Mouse (Mus musculus) forebrain, embryonic 11.5 days (tissue): ENCODE measurements around the gene Slc35d1. TPM values are rescaled to one million over a fixed set of nuclear protein-coding genes. Genes with fewer than 3 reads are reported as not detected.

Experiments
- ATAC-seq: fragments of 200-750 bp; cut with Nextera tagmentation; replicated peaks from 2 replicates; pipeline ENCODE4 v1.8.0; 2017; ENCODE audit warnings: moderate TSS enrichment; ENCODE audit not compliant: low FRiP score
- DNase-seq: peaks from one replicate; pipeline ENCODE4 v3.0.0-alpha.2; 2017; ENCODE audit warnings: low spot score
- H3K27ac ChIP-seq: fragments of 300-500 bp; sonication (generic); 2 replicates; pipeline ENCODE4 v1.5.1; 2014; ENCODE audit warnings: low read depth, low read length
- H3K27me3 ChIP-seq: fragments of 300-500 bp; sonication (generic); 2 replicates; pipeline ENCODE4 v1.6.1; 2014; ENCODE audit warnings: mild to moderate bottlenecking, low read length, mixed read lengths; ENCODE audit not compliant: control insufficient read depth, insufficient read depth
- H3K36me3 ChIP-seq: fragments of 300-500 bp; sonication (generic); 2 replicates; pipeline ENCODE4 v1.6.1; 2014; ENCODE audit warnings: mild to moderate bottlenecking, low read length, moderate library complexity, mixed read lengths; ENCODE audit not compliant: control insufficient read depth, insufficient read depth
- H3K4me1 ChIP-seq: fragments of 300-500 bp; sonication (generic); replicated peaks from 2 replicates; pipeline ENCODE4 v1.6.1; 2014; ENCODE audit warnings: low read length, mixed read lengths; ENCODE audit not compliant: control insufficient read depth, insufficient read depth
- H3K4me2 ChIP-seq: fragments of 300-500 bp; sonication (generic); 2 replicates; pipeline ENCODE4 v1.6.1; 2014; ENCODE audit warnings: low read depth, mild to moderate bottlenecking, low read length, moderate library complexity, mixed read lengths; ENCODE audit not compliant: severe bottlenecking
- H3K4me3 ChIP-seq: fragments of 300-500 bp; sonication (generic); 2 replicates; pipeline ENCODE4 v1.5.1; 2014; ENCODE audit warnings: low read depth, low read length
- H3K9ac ChIP-seq: fragments of 300-500 bp; sonication (generic); 2 replicates; pipeline ENCODE4 v1.6.1; 2014; ENCODE audit warnings: low read length
- H3K9me3 ChIP-seq: fragments of 300-500 bp; sonication (generic); 2 replicates; pipeline ENCODE4 v1.6.1; 2016; ENCODE audit warnings: low read length, mixed read lengths; ENCODE audit not compliant: control insufficient read depth
- WGBS: fragments of 180-500 bp; shearing (Covaris S2); extraction: QIAGEN DNeasy Blood & Tissue Kit; methylation state at CpG from one replicate; pipeline ENCODE4 v1.1.7; 2014; 5-methylcytosine and 5-hydroxymethylcytosine counted together
- polyA plus RNA-seq: library from polyadenylated mRNA; unstranded; fragments of >200 nt; fragmentation: Nextera tagmentation; extraction: Ambion mirVana; gene quantifications from 2 replicates; pipeline ENCODE4 v1.2.1, GENCODE M21; 2014

The Slc35d1 gene
- polyA plus RNA-seq, 1 experiment from 2014 or later = 11.8 TPM

DNA sequence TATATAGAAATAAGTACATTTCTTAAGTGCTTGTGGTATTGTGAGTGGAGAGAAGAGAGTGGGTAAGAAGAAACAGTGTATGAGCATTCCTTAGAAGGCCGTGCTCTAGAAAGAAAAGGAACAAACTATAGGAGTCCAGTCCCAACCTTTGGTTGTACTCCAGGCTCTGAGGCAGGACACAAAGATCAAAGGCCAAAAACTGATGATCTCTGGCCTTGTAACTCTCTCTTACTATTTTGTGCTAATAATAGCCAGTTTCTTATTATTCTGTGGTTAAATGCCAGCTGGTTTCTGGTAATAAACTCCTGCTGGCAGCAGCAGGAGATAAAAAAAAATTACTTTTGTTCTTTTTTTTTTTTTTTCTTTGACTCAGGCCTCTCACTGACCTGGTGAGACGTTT, 17.2 kb upstream of the Slc35d1 start:
- no peaks in the 10 kb centered on the region for H3K9me3 ChIP-seq
- DNase-seq (no peak), ATAC-seq (no peak)
- no peak overlapping the region for H3K27ac ChIP-seq
- H3K4me3 ChIP-seq = no peak overlapping the region
- H3K4me2 ChIP-seq = no peak overlapping the region
- H3K9ac ChIP-seq = no peak overlapping the region
- H3K36me3 ChIP-seq = no peaks in the 10 kb centered on the region
- no peaks in the 10 kb centered on the region for H3K4me1 ChIP-seq
- WGBS = 32% methylated on average over 2 of the region's 2 CpGs
- no peaks in the 10 kb centered on the region for H3K27me3 ChIP-seq

DNA sequence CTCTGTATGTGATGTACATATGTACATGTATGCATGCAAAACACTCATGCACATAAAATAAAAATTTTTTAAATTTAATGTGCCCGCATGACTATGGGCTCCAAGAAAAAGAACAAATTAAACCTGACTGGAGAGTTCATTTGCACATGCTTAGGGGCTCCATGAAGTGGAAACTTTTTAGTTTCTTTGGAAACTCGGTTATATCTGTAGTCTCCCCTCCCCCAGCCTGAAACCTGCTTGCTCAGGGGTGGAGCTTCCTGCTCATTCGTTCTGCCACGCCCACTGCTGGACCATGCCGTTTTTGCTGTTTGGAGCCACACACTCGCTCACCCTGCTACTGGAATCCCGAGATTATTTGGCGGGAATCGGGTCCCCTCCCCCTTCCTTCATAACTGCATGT, 7.9 kb upstream of the Slc35d1 start:
- Histone ChIP-seq H3K36me3 (no peaks in the 10 kb centered on the region), H3K27me3 (no peaks in the 10 kb centered on the region), H3K4me3 (no peak overlapping the region), H3K9me3 (no peaks in the 10 kb centered on the region), H3K4me2 (no peak overlapping the region), H3K27ac (no peak overlapping the region), H3K4me1 (0 out of 2 replicates have a peak, but pooled peaks cover 2% of the 10 kb centered on the region), H3K9ac (no peak overlapping the region)
- ATAC-seq = no peak
- DNase-seq = no peak
- WGBS = 50% methylated on average over 9 of the region's 9 CpGs

DNA sequence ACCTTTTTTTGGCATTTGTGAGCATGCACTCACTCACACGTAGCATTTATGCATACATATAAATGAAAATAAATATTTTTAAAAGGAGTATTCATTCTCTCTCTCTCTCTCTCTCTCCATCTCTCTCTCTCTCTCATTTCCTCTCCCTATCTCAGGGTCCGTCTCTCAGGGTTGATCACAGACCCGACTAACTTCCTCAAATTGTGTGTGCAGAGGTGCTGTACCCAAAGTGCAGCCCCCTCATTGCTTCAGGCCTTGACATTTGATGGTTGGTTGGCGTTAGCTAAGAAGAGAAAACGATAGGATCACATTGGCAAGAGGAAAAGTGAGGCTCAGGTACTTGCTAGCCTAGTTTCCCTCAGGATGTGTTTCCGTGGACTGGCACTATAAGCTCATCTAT, 6.8 kb upstream of the Slc35d1 start:
- Histone ChIP-seq H3K36me3 (no peaks in the 10 kb centered on the region), H3K27me3 (no peaks in the 10 kb centered on the region), H3K4me2 (no peak overlapping the region), H3K9ac (no peak overlapping the region), H3K4me3 (no peak overlapping the region), H3K9me3 (no peaks in the 10 kb centered on the region), H3K4me1 (0 out of 2 replicates have a peak, but pooled peaks cover 2% of the 10 kb centered on the region), H3K27ac (no peak overlapping the region)
- 86% methylated on average over 6 of the region's 6 CpGs for WGBS
- no peak for DNase-seq
- no peak for ATAC-seq

DNA sequence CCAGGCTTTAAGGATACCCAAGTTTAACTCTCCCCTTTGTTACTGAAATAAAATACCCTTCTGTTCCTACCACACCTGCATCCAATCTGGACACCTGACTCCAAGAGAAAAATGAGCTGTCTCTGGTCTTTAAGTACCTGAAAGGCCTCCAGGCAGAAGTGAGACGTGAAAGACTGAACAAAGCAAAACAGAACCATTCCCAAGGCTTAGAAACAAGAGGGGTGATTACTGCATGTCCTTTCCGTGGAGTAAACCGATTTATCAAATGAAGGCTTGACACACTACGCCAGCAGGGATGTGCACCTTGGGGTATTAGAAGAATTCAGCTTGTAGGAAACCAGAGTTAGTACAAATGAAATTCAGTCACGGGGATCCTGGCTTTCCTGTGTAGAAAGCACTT, 4.0 kb upstream of the Slc35d1 start:
- WGBS = 72% methylated on average over 5 of the region's 5 CpGs
- Histone ChIP-seq H3K4me3 (no peak overlapping the region), H3K36me3 (no peaks in the 10 kb centered on the region), H3K27me3 (no peaks in the 10 kb centered on the region), H3K27ac (no peak overlapping the region), H3K4me2 (no peak overlapping the region), H3K9ac (no peak overlapping the region), H3K4me1 (0 out of 2 replicates have a peak, but pooled peaks cover 2% of the 10 kb centered on the region), H3K9me3 (no peaks in the 10 kb centered on the region)
- no peak for ATAC-seq
- DNase-seq = no peak

DNA sequence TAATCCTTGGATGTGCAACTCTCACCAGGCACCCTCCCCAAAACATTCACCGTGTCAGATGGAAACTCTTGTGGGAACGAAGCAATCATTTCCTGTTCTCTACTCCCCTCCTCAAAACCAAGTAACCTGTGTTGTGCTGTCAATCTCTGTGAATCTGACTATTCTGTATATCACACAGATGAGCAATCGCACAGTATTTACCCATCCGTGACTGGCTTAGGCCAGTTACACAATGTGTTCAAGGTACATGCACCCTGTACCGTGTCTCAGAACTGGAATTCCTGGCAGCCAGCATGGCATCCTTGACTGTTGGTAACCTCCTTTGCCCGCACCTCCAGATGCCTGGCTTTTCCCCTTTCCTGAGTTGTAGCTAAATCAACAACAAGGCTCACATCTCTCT, 1.1 kb upstream of the Slc35d1 start:
- H3K9ac ChIP-seq = no peak overlapping the region
- no peaks in the 10 kb centered on the region for H3K36me3 ChIP-seq
- no peak overlapping the region for H3K4me3 ChIP-seq
- no peaks in the 10 kb centered on the region for H3K9me3 ChIP-seq
- no peaks in the 10 kb centered on the region for H3K27me3 ChIP-seq
- no peak overlapping the region for H3K4me2 ChIP-seq
- ATAC-seq (no peak), DNase-seq (no peak)
- H3K27ac ChIP-seq = no peak overlapping the region
- 88% methylated on average over 6 of the region's 6 CpGs for WGBS
- H3K4me1 ChIP-seq = 0 out of 2 replicates have a peak, but pooled peaks cover 4% of the 10 kb centered on the region

DNA sequence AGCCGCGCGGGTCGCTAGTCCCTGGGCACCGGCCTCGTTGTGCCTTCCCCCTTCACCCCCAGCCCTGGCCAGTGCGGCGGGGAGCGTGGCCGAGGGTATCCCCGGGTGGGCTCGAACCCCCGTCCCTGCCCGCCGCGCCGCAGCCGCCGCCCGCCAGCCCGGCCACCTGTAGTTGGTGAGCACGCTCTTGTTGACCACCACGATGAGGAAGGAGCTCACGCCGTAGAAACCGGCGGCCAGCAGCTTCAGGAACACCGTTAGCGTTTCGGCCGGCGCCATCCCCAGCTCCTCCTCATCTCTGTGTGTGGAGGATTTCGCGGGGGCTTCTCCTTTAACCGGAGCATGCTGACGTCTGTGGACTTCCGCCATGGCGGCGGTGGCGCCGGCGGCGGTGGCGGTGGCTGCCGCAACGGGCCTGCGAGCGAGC, 453 bp downstream of the Slc35d1 start:
- peak overlapping the region; percentile 70 for H3K4me2 ChIP-seq
- H3K9ac ChIP-seq = peak overlapping the region; percentile 96
- peak overlapping the region; percentile 90 for H3K27ac ChIP-seq
- H3K9me3 ChIP-seq = no peaks in the 10 kb centered on the region
- DNase-seq = peak; percentile 83
- H3K4me1 ChIP-seq = 0 out of 2 replicates have a peak, but pooled peaks cover 2% of the 10 kb centered on the region
- no peaks in the 10 kb centered on the region for H3K27me3 ChIP-seq
- peak overlapping the region; percentile 69 for H3K4me3 ChIP-seq
- under 1% methylated on average over 41 of the region's 48 CpGs for WGBS
- H3K36me3 ChIP-seq = no peaks in the 10 kb centered on the region
- ATAC-seq = peak; percentile 80

DNA sequence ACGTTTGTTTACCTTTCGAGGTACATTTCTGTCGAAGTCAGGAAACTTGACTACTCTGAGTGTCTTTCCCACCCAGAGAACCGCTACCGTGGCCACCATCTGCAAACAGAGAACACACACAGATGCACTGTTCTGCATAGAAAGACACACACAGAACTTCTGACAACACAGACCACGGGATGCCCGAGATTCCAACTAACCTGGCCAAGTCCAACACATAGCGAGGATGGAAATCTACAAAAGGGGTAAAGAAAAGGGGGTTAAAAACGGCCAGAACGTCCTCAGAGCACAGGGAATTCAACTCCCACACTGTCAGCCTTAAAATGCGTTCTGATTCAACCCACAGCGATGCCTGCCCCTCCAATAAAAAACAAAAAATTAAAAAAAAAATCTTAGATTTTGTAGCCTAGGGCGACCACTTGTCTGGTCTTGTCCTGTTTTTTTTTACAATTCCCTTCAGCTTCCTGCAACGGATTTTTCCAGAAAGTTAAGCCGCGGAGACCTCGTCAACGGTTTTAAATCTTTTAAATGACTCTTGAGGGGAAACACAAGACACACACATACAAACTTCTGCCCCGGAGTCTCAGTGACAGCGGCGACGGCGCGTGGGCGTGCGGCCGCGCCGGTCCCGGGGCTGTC, 986 bp downstream of the Slc35d1 start:
- 6% methylated on average over 30 of the region's 30 CpGs for WGBS
- Histone ChIP-seq H3K27me3 (no peaks in the 10 kb centered on the region), H3K36me3 (no peaks in the 10 kb centered on the region; the same call in 1 of the 2 replicates), H3K27ac (peak overlapping the region; percentile 90), H3K9me3 (no peaks in the 10 kb centered on the region), H3K4me2 (peak overlapping the region; percentile 70), H3K9ac (peak overlapping the region; percentile 96), H3K4me3 (peak overlapping the region; percentile 69), H3K4me1 (0 out of 2 replicates have a peak, but pooled peaks cover 2% of the 10 kb centered on the region)
- no peak for DNase-seq
- ATAC-seq = no peak

DNA sequence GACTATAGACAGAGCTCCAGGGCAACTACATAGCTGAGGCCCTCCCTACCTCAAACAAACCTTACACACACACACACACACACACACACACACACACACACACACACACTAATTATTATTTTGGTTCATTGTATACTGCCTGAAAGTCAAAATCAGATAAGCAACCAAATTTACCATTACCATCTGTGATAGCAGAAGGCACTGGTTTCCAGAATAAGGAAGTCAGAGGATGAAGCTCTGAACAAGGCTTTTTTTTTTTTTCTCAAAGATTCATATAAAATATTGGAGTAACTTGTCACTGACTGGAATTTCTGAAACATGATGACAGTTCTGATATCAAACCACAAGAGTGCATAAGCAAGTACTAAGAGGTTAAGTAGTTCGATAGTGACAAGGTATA, 6.4 kb downstream of the Slc35d1 start:
- ATAC-seq (no peak), DNase-seq (no peak)
- no peaks in the 10 kb centered on the region for H3K27me3 ChIP-seq
- WGBS = 83% methylated on average over 1 of the region's 1 CpGs
- no peak overlapping the region for H3K4me3 ChIP-seq
- H3K36me3 ChIP-seq = no peaks in the 10 kb centered on the region; the same call in 1 of the 2 replicates
- H3K4me2 ChIP-seq = no peak overlapping the region
- no peaks in the 10 kb centered on the region for H3K4me1 ChIP-seq
- H3K9me3 ChIP-seq = no peaks in the 10 kb centered on the region
- H3K27ac ChIP-seq = no peak overlapping the region
- H3K9ac ChIP-seq = no peak overlapping the region

DNA sequence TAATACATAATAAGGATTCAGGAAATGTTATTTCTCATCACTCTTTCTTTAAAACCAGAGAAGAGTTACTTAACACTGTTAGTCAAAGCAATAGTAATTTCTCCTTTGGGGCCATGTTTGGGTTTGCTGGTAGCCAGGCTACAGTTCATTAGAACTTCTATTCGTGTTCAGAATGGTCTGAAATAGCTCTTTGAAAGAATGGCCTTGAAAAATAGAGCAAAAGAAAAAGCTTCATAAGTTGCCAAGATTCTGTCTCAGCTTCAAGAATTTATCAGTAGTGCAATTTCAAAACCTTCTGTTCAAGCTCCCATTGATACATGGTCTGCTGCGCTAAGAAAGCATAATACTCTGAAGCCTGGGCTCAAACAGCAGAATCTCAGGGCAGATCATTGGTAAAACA, 11.3 kb downstream of the Slc35d1 start:
- Histone ChIP-seq H3K4me2 (no peak overlapping the region), H3K4me1 (no peaks in the 10 kb centered on the region), H3K36me3 (no peaks in the 10 kb centered on the region; the same call in 1 of the 2 replicates), H3K9me3 (no peaks in the 10 kb centered on the region), H3K9ac (no peak overlapping the region), H3K27ac (no peak overlapping the region), H3K4me3 (no peak overlapping the region), H3K27me3 (no peaks in the 10 kb centered on the region)
- WGBS = 86% methylated on average over 2 of the region's 2 CpGs
- DNase-seq = no peak
- no peak for ATAC-seq
